Comparison of ENCODE assay signal across 24 mouse cellular contexts in the genomic region with DNA sequence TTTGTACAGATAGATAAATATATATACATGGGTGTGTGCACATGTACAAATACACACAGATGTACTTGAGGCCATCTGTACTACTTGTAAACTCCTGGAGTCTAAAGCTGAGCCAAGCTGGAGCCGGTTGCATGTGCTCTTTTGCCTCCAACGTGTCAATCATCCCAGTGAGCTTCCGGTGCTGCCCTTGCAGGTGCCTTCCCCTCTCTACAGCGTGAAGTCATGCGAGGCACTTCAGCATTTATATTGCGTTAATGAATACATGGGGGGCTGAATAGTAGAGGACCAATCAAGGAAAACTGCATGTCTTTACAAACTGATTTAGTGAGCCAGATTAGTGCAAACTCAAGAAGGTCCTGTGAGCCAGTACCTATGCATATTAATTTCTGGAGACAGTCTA.
DNase-seq lines count a peak whose midpoint lies in the region; ATAC-seq and TF ChIP-seq lines count a peak whose summit lies in the region.
"Had no signal": no experiment of that assay in that cellular context is flagged by ENCODE, and none has a peak within 500 bp of the region (broad histone marks: within the 10 kb centered on the region; RNA-seq: fewer than 3 reads in every experiment).

No protein-coding gene starts in this region.

- H3K36me3 ChIP-seq in midbrain, embryonic 12.5 days = no peaks in the 10 kb centered on the region
- H3K36me3 ChIP-seq in midbrain, postnatal 0 days (ENCODE audit: insufficient read depth, low read length) = no peaks in the 10 kb centered on the region
- no peaks in the 10 kb centered on the region for H3K36me3 ChIP-seq in forebrain, embryonic 14.5 days (ENCODE audit: control insufficient read depth, insufficient read depth, low read length)
- H3K36me3 ChIP-seq: embryonic facial prominence, embryonic 12.5 days; limb, embryonic 10.5 days; limb, embryonic 15.5 days; liver, embryonic 13.5 days had no signal

- no peak for TF ChIP-seq CTCF in midbrain, postnatal 0 days (IDR thresholded peaks at IDR 0.05)

- no peak overlapping the region for H3K9ac ChIP-seq in midbrain, embryonic 12.5 days (replicated peaks)
- no peak overlapping the region for H3K9ac ChIP-seq in midbrain, postnatal 0 days (replicated peaks; ENCODE audit: low read length, poor library complexity, severe bottlenecking)
- H3K9ac ChIP-seq in forebrain, embryonic 14.5 days (ENCODE audit: low read length) = no peak overlapping the region
- H3K9ac ChIP-seq: embryonic facial prominence, embryonic 12.5 days; limb, embryonic 15.5 days; liver, embryonic 13.5 days had no signal

- H3K27me3 ChIP-seq in midbrain, embryonic 12.5 days = no peaks in the 10 kb centered on the region
- H3K27me3 ChIP-seq in midbrain, postnatal 0 days (ENCODE audit: insufficient read depth, low read length) = no peaks in the 10 kb centered on the region
- H3K27me3 ChIP-seq in forebrain, embryonic 14.5 days (replicated peaks; ENCODE audit: control insufficient read depth, insufficient read depth, low read length) = no peaks in the 10 kb centered on the region
- H3K27me3 ChIP-seq: embryonic facial prominence, embryonic 12.5 days; limb, embryonic 15.5 days; liver, embryonic 13.5 days had no signal

- DNase-seq in heart, adult 11 months = peak; percentile 59
- DNase-seq in heart, postnatal 14 days = no peak
- DNase-seq in midbrain, postnatal 0 days (ENCODE audit: low spot score) = no peak
- peak; percentile 34 for DNase-seq in forebrain, embryonic 14.5 days (ENCODE audit: low spot score)
- no peak for DNase-seq in urinary bladder, postnatal 14 days (ENCODE audit: low spot score)
- DNase-seq: adrenal gland, adult 2 months; adrenal gland, postnatal 36 days; B cell, adult 2 months; cerebellum, adult 8-10 months; cerebellum, postnatal 36 days; gastrocnemius, postnatal 10 days; kidney, adult 9 months; kidney, postnatal 36 days; liver, embryonic 13.5 days; lung, adult 2 months; lung, postnatal 10 days; right cerebral cortex, postnatal 14 days; thymus, postnatal 4 days had no signal

- 0 out of 2 replicates have a peak, but pooled peaks have one; percentile 30 for ATAC-seq in midbrain, embryonic 12.5 days (ENCODE audit: low FRiP score, low read depth)
- no peak for ATAC-seq in midbrain, postnatal 0 days (ENCODE audit: low FRiP score)
- ATAC-seq in forebrain, embryonic 14.5 days = peak; percentile 40; the same call in 1 of the 2 replicates
- ATAC-seq: hindbrain, embryonic 16.5 days had no signal

- no peak overlapping the region for H3K4me2 ChIP-seq in midbrain, embryonic 12.5 days (replicated peaks)
- no peak overlapping the region for H3K4me2 ChIP-seq in midbrain, postnatal 0 days (ENCODE audit: low read depth, low read length, poor library complexity, severe bottlenecking)
- no peak overlapping the region for H3K4me2 ChIP-seq in forebrain, embryonic 14.5 days (ENCODE audit: low read length)
- H3K4me2 ChIP-seq: embryonic facial prominence, embryonic 12.5 days; limb, embryonic 15.5 days; liver, embryonic 13.5 days had no signal

- H3K9me3 ChIP-seq in midbrain, embryonic 12.5 days = no peaks in the 10 kb centered on the region
- H3K9me3 ChIP-seq in midbrain, postnatal 0 days (ENCODE audit: low read length) = no peaks in the 10 kb centered on the region
- no peaks in the 10 kb centered on the region for H3K9me3 ChIP-seq in forebrain, embryonic 14.5 days (replicated peaks; ENCODE audit: control insufficient read depth, low read length)
- H3K9me3 ChIP-seq: embryonic facial prominence, embryonic 12.5 days; limb, embryonic 10.5 days; limb, embryonic 15.5 days; liver, embryonic 13.5 days had no signal

- no peaks in the 10 kb centered on the region for H3K4me1 ChIP-seq in midbrain, embryonic 12.5 days
- no peaks in the 10 kb centered on the region for H3K4me1 ChIP-seq in midbrain, postnatal 0 days (ENCODE audit: insufficient read depth, low read length)
- no peaks in the 10 kb centered on the region for H3K4me1 ChIP-seq in forebrain, embryonic 14.5 days (ENCODE audit: control insufficient read depth, insufficient read depth, low read length)
- H3K4me1 ChIP-seq: embryonic facial prominence, embryonic 12.5 days; limb, embryonic 15.5 days; liver, embryonic 13.5 days had no signal

- H3K4me3 ChIP-seq in midbrain, embryonic 12.5 days = no peak overlapping the region
- H3K4me3 ChIP-seq in midbrain, postnatal 0 days (ENCODE audit: low read depth, low read length) = no peak overlapping the region
- no peak overlapping the region for H3K4me3 ChIP-seq in forebrain, embryonic 14.5 days (ENCODE audit: low read depth, low read length)
- H3K4me3 ChIP-seq: embryonic facial prominence, embryonic 12.5 days; limb, embryonic 10.5 days; limb, embryonic 15.5 days; liver, embryonic 13.5 days had no signal

- 66% methylated on average over 6 of the region's 6 CpGs for WGBS in midbrain, embryonic 12.5 days
- WGBS in midbrain, postnatal 0 days = 51% methylated on average over 6 of the region's 6 CpGs
- WGBS in forebrain, embryonic 14.5 days = 27% methylated on average over 6 of the region's 6 CpGs

- no peak overlapping the region for H3K27ac ChIP-seq in midbrain, embryonic 12.5 days (replicated peaks)
- no peak overlapping the region for H3K27ac ChIP-seq in midbrain, postnatal 0 days (ENCODE audit: low read depth, low read length)
- no peak overlapping the region for H3K27ac ChIP-seq in forebrain, embryonic 14.5 days (ENCODE audit: low read depth, low read length)
- H3K27ac ChIP-seq: embryonic facial prominence, embryonic 12.5 days; limb, embryonic 10.5 days; limb, embryonic 15.5 days; liver, embryonic 13.5 days; macrophage had no signal

- intact Hi-C loops in heart, postnatal 14 days (cut with DNase I) = no loop called here

Comparison
In these comparisons a context has a peak if more than half of its experiments do, and no peak if none do; other contexts are left out.
1. DNase-seq: peak in heart, adult 11 months (single experiment) and forebrain, embryonic 14.5 days (single experiment); none in heart, postnatal 14 days (0 of 2), midbrain, postnatal 0 days (single experiment) and urinary bladder, postnatal 14 days (single experiment).